Mouse (Mus musculus) kidney, adult 2 months (tissue): Measurements from ENCODE around the gene Pxylp1.

Source experiments
- CTCF ChIP-seq: fragments of 200-500 bp; conservative IDR thresholded peaks from 2 replicates; pipeline ENCODE4 v1.5.1; 2011; ENCODE audit warnings: low read depth, mild to moderate bottlenecking, control low read depth, low read length, moderate library complexity, mixed read lengths; ENCODE audit not compliant: insufficient read depth, insufficient read length
- POLR2A ChIP-seq: fragments of 200-500 bp; IDR thresholded peaks from one replicate; pipeline ENCODE4 v1.6.1; 2011; ENCODE audit warnings: low read depth, low read length, control low read depth

DNA sequence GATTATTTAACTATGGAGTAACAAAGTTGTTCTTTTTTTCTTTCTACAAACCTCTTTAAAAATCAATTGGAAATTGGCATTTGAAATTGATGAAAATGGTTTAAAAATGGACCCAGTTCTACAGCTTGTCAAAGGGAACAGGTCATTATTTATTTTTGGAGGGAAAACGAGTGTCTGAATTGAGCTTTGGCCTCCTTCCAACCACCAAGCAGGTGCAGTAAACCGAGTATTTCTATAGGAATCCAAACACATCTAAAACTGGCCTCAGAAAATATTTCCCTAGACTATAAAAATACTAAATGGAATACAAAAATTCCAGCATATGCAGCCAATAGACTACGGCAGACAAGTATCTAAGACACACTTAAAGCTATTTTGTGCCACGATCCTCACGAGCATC, 68.9 kb downstream of the Pxylp1 start:
- TF ChIP-seq CTCF (no peak), POLR2A (no peak)
